Mouse (Mus musculus): ENCODE results near the gene AC124108.1. TPM values are rescaled to one million over a fixed set of nuclear protein-coding genes. Genes with fewer than 3 reads are reported as not detected.

AC124108.1 gene
- polyA plus RNA-seq, 1 experiment from 2014 or later = not detected

MicroRNAs within 50 kb of the gene (microRNA counts, 519-probe panel; counts per million panel counts)
- not detected for microRNA mmu-miR-135b

Small RNA genes within 50 kb of the gene (microRNA-seq; reads per million reads assigned to microRNA genes)
- gene Mir135b = 38.7 reads per million, percentile 39 among the genes with 10 or more reads in this experiment

Other genes with a start within 250 kb of the AC124108.1 start
- 1.7 and 2.0 TPM in 2 replicates for gene Slc45a3, start 228.5 kb upstream of the AC124108.1 start, polyA plus RNA-seq (2016; fragmentation: Nextera tagmentation; extraction: Ambion mirVana)
- gene Elk4, start 183.8 kb upstream of the AC124108.1 start, polyA plus RNA-seq (2016; fragmentation: Nextera tagmentation; extraction: Ambion mirVana) = 19.9 and 21.0 TPM in 2 replicates
- 18.1 and 19.3 TPM in 2 replicates for gene Mfsd4a, start 123.4 kb upstream of the AC124108.1 start, polyA plus RNA-seq (2016; fragmentation: Nextera tagmentation; extraction: Ambion mirVana)
- 3.7 and 4.8 TPM in 2 replicates for gene Cdk18, start 51.8 kb upstream of the AC124108.1 start, polyA plus RNA-seq (2016; fragmentation: Nextera tagmentation; extraction: Ambion mirVana)
- not detected in 2 replicates for gene Lemd1, start within 50 bp of the AC124108.1 start, polyA plus RNA-seq (2016; fragmentation: Nextera tagmentation; extraction: Ambion mirVana)
- gene Gm10188, start 38.3 kb downstream of the AC124108.1 start, polyA plus RNA-seq (2016; fragmentation: Nextera tagmentation; extraction: Ambion mirVana) = not detected in 2 replicates
- 0.55 and 0.81 TPM in 2 replicates for gene Klhdc8a, start 107.2 kb downstream of the AC124108.1 start, polyA plus RNA-seq (2016; fragmentation: Nextera tagmentation; extraction: Ambion mirVana)
- gene Nuak2, start 124.7 kb downstream of the AC124108.1 start, polyA plus RNA-seq (2016; fragmentation: Nextera tagmentation; extraction: Ambion mirVana) = 2.6 and 3.1 TPM in 2 replicates
- gene Tmcc2, start 199.8 kb downstream of the AC124108.1 start, polyA plus RNA-seq (2016; fragmentation: Nextera tagmentation; extraction: Ambion mirVana) = 51.1 and 52.9 TPM in 2 replicates
- gene Dstyk, start 226.1 kb downstream of the AC124108.1 start, polyA plus RNA-seq (2016; fragmentation: Nextera tagmentation; extraction: Ambion mirVana) = 13.6 and 14.2 TPM in 2 replicates